Mouse (Mus musculus): ENCODE results near the gene Odf3l1.

Odf3l1 gene

DNA sequence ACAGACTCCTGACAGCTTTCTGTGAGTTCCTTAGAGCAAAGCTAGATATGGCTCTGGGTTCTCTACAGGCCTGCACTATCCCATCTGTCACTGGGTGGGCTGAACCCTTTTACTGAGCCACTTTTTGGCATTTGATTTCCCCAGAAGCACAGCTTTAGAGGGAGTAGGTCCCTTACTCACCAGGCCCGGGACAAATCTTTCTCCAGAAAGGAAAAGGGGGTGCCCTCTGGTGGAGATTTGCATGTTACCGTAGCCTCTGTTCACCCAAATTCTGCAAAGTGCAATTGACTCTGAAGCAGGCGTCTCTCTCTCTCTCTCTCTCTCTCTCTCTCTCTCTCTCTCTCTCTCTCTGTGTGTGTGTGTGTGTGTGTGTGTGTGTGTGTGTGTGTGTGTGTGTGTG is 39.6 kb downstream of the Odf3l1 start:
- in situ Hi-C loops (cut with MboI; ENCODE audit: unreplicated experiment in 2 of 2) = loop anchor here (25.0 kb wide), 2 partner anchors 638 to 1388 kb away; no protein-coding TSS in a partner anchor

GRCm38 (mm10) chr9:56810916-56811315 is 53.6 kb downstream of the Odf3l1 start:
- in situ Hi-C loops (cut with MboI; ENCODE audit: unreplicated experiment in 2 of 2) = no loop called here

- in situ Hi-C loops (cut with MboI; ENCODE audit: unreplicated experiment in 2 of 2) = no loop called here
Measured at GRCm38 (mm10) chr9:56807990-56808389, 56.5 kb downstream of the Odf3l1 start.

DNA sequence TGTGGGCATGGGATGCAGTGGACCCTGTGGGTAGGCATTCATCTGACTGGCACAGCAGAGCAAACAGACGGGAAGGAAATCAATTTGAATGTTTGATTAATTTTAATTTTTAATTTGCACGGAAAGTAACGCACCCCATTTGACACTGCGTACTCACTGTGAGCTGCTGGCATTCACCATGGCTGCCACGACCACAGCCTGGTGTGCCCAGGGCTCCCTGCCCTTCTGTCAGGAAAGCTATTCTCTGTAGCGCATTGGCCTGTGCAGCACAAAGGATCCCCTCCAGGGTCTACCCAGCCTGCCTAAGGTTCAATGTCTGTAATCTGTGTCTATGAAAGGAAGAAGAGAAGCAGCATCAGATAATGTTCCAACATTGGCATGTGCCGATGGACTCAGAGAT is 61.3 kb downstream of the Odf3l1 start:
- in situ Hi-C loops (cut with MboI; ENCODE audit: unreplicated experiment in 2 of 2) = no loop called here
